Mouse (Mus musculus): ENCODE results near the gene Gm20696.

Gene Gm20696

GRCm38 (mm10) chr6:99665457-99666317 lies 910 bp downstream of the Gm20696 start:
- peak; percentile 27 to 52 for DNase-seq (ENCODE audit: low spot score in 2 of 2)

DNA sequence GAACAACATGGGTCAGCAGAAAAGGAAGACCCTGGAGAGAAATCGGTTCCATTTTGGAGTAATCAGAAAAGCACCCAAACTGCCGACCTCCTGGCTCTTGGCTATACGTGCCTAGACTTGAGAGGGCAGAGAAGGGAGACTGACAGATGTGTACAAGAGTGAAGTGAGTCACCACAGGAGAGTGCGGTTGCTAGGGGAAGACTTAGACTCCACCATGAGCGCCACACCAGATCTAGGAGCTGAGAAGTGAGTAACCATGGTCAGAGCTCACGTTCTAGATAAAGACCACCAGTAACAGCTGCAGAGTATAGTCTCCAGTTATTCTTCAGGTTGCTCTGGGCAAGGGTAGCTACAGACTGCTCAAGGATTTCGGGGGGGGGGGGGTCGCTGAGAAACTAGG lies 3.4 kb downstream of the Gm20696 start:
- no peak for DNase-seq (ENCODE audit: low spot score in 2 of 2)

- no peak for DNase-seq (ENCODE audit: low spot score in 2 of 2)
These were observed 6.2 kb downstream of the Gm20696 start for GRCm38 (mm10) chr6:99660443-99660842.

GRCm38 (mm10) chr6:99658586-99658985 lies 8.0 kb downstream of the Gm20696 start:
- DNase-seq (ENCODE audit: low spot score in 2 of 2) = no peak

GRCm38 (mm10) chr6:99656088-99656487 lies 10.5 kb downstream of the Gm20696 start:
- no peak for DNase-seq (ENCODE audit: low spot score in 2 of 2)

GRCm38 (mm10) chr6:99655488-99655887 lies 11.1 kb downstream of the Gm20696 start:
- DNase-seq (ENCODE audit: low spot score in 2 of 2) = peak in 1 of 2 experiments; percentile 19

DNA sequence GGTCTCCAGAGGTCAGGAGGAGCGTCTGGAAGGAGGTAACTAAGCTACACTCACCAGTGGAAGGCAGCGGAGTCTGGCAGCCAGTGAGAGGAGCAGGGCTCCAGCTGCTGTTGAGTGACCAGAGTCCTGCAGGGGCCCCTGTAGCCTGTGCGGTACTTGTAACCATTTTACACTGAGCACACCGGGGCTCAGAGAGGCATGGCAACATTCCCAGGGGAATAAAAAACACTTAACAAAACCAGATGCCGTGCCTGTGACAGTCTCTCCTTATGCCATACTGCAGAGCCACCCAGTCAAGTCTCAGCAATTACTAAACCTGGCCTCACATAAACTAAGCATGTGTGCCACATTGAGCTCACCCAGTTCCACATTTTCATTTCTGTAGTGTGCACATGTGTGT lies 12.3 kb downstream of the Gm20696 start:
- DNase-seq (ENCODE audit: low spot score in 2 of 2) = no peak

GRCm38 (mm10) chr6:99652341-99652740 lies 14.3 kb downstream of the Gm20696 start:
- DNase-seq (ENCODE audit: low spot score in 2 of 2) = no peak

DNA sequence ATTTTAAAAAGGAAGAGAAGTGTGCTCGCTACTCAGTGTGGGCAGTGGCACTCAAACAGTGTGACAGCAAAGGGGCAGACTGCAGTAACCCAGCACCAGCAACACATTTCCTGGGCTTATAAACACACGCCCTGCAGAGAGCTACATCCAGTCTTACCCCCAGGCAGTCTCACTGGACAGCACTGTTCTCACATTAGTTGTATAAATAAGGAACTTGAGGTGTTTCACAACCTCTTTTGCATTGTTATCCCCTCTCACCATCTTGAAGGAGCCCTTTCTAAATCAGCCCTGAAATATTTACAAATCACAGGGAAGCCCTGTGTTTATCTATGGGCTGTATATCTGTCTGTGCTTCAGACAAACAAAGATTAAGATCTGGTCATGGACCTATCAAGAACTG lies 17.3 kb downstream of the Gm20696 start:
- no peak for DNase-seq (ENCODE audit: low spot score in 2 of 2)

GRCm38 (mm10) chr6:99646344-99646743 lies 20.3 kb downstream of the Gm20696 start:
- no peak for DNase-seq (ENCODE audit: low spot score in 2 of 2)

DNA sequence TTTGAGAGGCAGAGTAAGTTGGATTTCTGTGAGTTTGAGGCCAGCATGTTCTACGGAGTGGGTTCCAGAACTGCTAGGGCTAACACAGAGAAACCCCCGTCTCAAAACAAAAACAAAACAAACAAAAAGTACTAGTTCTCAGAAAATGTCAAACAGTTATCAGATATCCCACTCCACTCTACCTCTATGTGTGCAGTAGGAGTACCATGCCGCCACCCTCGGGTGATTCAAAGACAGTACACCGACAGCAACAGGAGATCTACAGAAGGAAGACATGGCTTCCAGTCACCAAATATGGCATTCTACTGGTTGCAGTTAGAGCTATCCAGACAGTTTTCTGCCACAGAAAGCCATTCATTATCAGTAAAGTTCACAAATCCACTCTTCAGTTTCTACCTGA lies 21.7 kb downstream of the Gm20696 start:
- no peak for DNase-seq (ENCODE audit: low spot score in 2 of 2)

GRCm38 (mm10) chr6:99644386-99644785 lies 22.2 kb downstream of the Gm20696 start:
- no peak for DNase-seq (ENCODE audit: low spot score in 2 of 2)

DNA sequence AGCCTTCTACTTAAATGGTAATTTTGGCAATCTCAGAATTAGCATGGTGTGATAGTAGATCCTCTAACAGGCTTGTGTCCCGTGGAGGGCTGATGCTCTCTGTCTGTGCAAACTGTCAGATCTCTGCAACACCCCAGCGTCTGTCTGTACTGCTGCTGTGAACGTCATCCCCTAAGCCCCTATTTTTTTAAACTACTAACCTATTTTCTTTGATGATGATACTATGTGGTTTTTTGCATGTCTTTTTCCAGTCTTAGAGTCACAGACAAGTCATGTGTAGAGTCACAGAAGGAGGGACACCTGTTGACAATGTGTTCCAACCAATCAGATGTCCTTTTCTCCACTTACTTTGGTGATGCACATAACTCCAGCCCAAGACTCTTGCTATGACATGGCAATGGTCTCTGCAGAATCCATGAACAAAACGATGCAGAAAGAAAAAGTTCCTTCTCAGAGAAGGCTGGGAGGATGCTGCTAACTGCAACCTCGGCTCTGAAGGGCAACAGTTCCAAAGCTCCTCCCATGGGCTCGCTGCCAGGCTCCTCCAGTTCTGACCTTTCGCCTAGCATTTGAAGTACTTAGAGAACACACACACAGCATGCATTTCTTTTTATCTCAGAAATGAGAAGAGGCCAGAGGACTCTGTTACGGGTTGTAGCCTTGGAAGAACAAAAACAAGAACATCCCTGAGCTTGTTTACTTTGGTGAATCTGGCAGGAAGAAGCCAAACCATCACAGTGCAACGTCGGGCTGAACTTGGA lies 23.0 kb downstream of the Gm20696 start:
- peak; percentile 58 to 75 for DNase-seq (ENCODE audit: low spot score in 2 of 2)

- no peak for DNase-seq (ENCODE audit: low spot score in 2 of 2)
These were observed 29.1 kb downstream of the Gm20696 start for GRCm38 (mm10) chr6:99637456-99637855.

- no peak for DNase-seq (ENCODE audit: low spot score in 2 of 2)
These were observed 29.8 kb downstream of the Gm20696 start for GRCm38 (mm10) chr6:99636801-99637200.

GRCm38 (mm10) chr6:99636121-99636520 lies 30.5 kb downstream of the Gm20696 start:
- no peak for DNase-seq (ENCODE audit: low spot score in 2 of 2)

GRCm38 (mm10) chr6:99632121-99632980 lies 34.2 kb downstream of the Gm20696 start:
- DNase-seq (ENCODE audit: low spot score in 2 of 2) = peak; percentile 56 to 58

DNA sequence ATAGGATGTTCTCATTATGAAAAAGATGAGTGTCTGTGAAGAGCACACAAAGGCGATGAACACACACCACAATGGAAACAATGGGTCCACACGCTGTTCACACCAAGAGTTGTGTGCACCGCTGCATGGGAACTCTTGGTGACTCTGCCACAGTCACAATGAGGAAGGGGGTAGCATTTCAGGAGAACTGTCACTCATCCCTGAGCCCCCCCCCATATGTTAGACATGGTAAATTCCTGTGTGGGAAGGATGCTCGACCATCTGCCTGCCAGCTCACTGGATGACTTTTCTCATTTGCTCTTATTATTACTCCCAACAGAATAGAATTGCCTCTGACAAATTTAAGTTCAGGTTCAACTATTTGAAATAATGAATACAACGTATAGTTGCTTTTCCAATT lies 35.0 kb downstream of the Gm20696 start:
- DNase-seq (ENCODE audit: low spot score in 2 of 2) = no peak

DNA sequence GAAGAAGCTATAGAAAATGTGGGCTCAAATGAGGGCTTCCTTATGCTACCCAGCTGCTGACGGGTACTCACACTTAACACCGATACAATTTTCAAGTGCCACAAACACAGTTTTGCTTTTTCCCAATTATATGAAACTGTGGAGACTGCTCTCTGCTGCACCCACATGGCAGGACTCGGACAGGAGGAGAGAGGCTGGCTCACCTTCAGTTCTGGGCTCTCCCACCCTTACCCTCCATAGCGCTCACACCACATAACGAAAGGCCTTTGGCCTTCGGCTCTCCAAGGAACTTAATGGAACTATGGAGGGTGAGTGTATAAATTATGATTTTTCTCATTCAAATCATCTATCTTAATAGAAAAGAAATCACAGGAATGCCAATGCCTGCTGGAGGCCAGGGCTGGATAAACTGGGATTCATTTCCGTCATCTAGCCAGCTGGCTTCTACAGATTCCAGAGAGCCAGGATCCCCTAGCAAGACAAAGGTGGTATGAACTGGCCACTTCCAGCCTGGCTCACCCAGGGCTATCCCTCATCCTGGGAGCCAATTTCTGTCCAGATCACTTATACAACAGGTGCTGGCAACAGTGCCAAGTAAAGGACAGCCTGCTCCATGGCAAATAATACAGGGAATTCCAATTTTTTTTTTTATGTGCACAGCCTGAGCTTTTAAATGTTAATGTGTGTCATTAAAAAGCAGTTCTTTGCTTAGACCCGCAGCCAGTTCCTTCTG lies 36.7 kb downstream of the Gm20696 start:
- no peak for DNase-seq (ENCODE audit: low spot score in 2 of 2)

DNA sequence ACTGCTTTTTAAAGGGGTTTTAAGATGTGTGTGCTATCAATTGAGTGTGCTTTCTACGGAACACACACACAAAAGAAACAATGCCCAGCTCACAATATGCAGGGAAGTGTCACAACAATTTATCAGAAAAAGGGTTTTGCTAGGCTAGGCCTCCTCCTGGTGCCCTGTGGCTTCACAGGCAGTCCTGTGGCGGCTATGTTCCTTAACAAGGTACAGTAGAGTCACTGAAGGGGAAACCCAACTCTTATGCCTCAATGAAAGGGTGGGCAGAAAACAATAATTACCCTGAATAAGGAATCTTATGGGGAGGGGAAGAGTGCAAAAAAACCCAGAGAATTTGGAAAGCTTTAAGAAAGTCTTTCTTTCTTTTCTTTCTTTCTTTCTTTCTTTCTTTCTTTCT lies 40.2 kb downstream of the Gm20696 start:
- DNase-seq (ENCODE audit: low spot score in 2 of 2) = no peak

- DNase-seq (ENCODE audit: low spot score in 2 of 2) = no peak
These were observed 40.8 kb downstream of the Gm20696 start for GRCm38 (mm10) chr6:99625803-99626202.
